Mouse (Mus musculus) hindbrain, embryonic 11.5 days (tissue): ENCODE measurements around the gene Msrb1. TPM values are rescaled to one million over a fixed set of nuclear protein-coding genes. Genes with fewer than 3 reads are reported as not detected.
A peak's percentile ranks its signal among the peaks of the same experiment; 100 is the strongest.

Experiments
- ATAC-seq: fragments of 200-750 bp; cut with Nextera tagmentation; 2 replicates; pipeline ENCODE4 v1.8.0; 2017; ENCODE audit warnings: mild to moderate bottlenecking, moderate TSS enrichment, moderate library complexity; ENCODE audit not compliant: low FRiP score
- DNase-seq: peaks from one replicate; pipeline ENCODE4 v3.0.0-alpha.2; 2015; ENCODE audit warnings: low spot score
- H3K27ac ChIP-seq: fragments of 300-500 bp; sonication (generic); 2 replicates; pipeline ENCODE4 v1.5.1; 2014; ENCODE audit warnings: mild to moderate bottlenecking, low read depth, low read length
- H3K27me3 ChIP-seq: fragments of 300-500 bp; sonication (generic); 2 replicates; pipeline ENCODE4 v1.6.1; 2014; ENCODE audit warnings: mild to moderate bottlenecking, low read length, moderate library complexity, mixed read lengths; ENCODE audit not compliant: control insufficient read depth, insufficient read depth
- H3K36me3 ChIP-seq: fragments of 300-500 bp; sonication (generic); 2 replicates; pipeline ENCODE4 v1.6.1; 2014; ENCODE audit warnings: mild to moderate bottlenecking, low read length, moderate library complexity, mixed read lengths; ENCODE audit not compliant: control insufficient read depth, insufficient read depth
- H3K4me1 ChIP-seq: fragments of 300-500 bp; sonication (generic); replicated peaks from 2 replicates; pipeline ENCODE4 v1.6.1; 2014; ENCODE audit warnings: low read length, mixed read lengths; ENCODE audit not compliant: control insufficient read depth, insufficient read depth
- H3K4me2 ChIP-seq: fragments of 300-500 bp; sonication (generic); replicated peaks from 2 replicates; pipeline ENCODE4 v1.6.1; 2014; ENCODE audit warnings: mild to moderate bottlenecking, low read depth, low read length
- H3K4me3 ChIP-seq: fragments of 300-500 bp; sonication (generic); 2 replicates; pipeline ENCODE4 v1.5.1; 2014; ENCODE audit warnings: low read depth, low read length
- H3K9ac ChIP-seq: fragments of 300-500 bp; sonication (generic); 2 replicates; pipeline ENCODE4 v1.6.1; 2014; ENCODE audit warnings: low read depth, low read length
- H3K9me3 ChIP-seq: fragments of 300-500 bp; sonication (generic); 2 replicates; pipeline ENCODE4 v1.6.1; 2016; ENCODE audit warnings: low read length; ENCODE audit not compliant: control insufficient read depth
- WGBS: fragments of 180-500 bp; shearing (Covaris S2); extraction: QIAGEN DNeasy Blood & Tissue Kit; methylation state at CpG from one replicate; pipeline ENCODE4 v1.1.7; 2014; 5-methylcytosine and 5-hydroxymethylcytosine counted together
- polyA plus RNA-seq: library from polyadenylated mRNA; unstranded; fragments of >200 nt; fragmentation: Nextera tagmentation; extraction: Ambion mirVana; gene quantifications from 2 replicates; pipeline ENCODE4 v1.2.1, GENCODE M21; 2014

Gene Msrb1
- polyA plus RNA-seq, 1 experiment from 2014 or later: 22.8 TPM

GRCm38 (mm10) chr17:24723122-24723880, 13.1 kb upstream of the Msrb1 start:
- Histone ChIP-seq H3K9me3 (no peaks in the 10 kb centered on the region), H3K27me3 (no peaks in the 10 kb centered on the region; the same call in 1 of the 2 replicates), H3K36me3 (0 out of 2 replicates have a peak, but pooled peaks cover 4% of the 10 kb centered on the region), H3K4me2 (peak overlapping the region; percentile 77), H3K27ac (peak overlapping the region; percentile 17; the same call in 1 of the 2 replicates), H3K4me1 (peaks cover 10% of the 10 kb centered on the region), H3K4me3 (peak overlapping the region; percentile 85), H3K9ac (peak overlapping the region; percentile 84)
- ATAC-seq (no peak), DNase-seq (no peak)
- WGBS: 4% methylated on average over 12 of the region's 12 CpGs

GRCm38 (mm10) chr17:24723881-24724180, 12.6 kb upstream of the Msrb1 start:
- under 1% methylated on average over 15 of the region's 15 CpGs for WGBS
- no peak for ATAC-seq
- H3K4me3 ChIP-seq: peak overlapping the region; percentile 85
- peak overlapping the region; percentile 37 for H3K27ac ChIP-seq
- DNase-seq: no peak
- H3K4me2 ChIP-seq: peak overlapping the region; percentile 77
- 0 out of 2 replicates have a peak, but pooled peaks cover 4% of the 10 kb centered on the region for H3K36me3 ChIP-seq
- no peaks in the 10 kb centered on the region; the same call in 1 of the 2 replicates for H3K27me3 ChIP-seq
- peak overlapping the region; percentile 84 for H3K9ac ChIP-seq
- no peaks in the 10 kb centered on the region for H3K9me3 ChIP-seq
- peaks cover 10% of the 10 kb centered on the region for H3K4me1 ChIP-seq

GRCm38 (mm10) chr17:24724184-24724583, 12.3 kb upstream of the Msrb1 start, which contains the start of gene Ndufb10:
Ndufb10 (minus strand) TSS chr17:24724478.
- Histone ChIP-seq H3K4me2 (peak within 1 kb of the TSS; percentile 77), H3K4me3 (peak within 1 kb of the TSS; percentile 85), H3K27ac (peak within 1 kb of the TSS; percentile 37), H3K9ac (peak within 1 kb of the TSS; percentile 84), H3K4me1 (peaks cover 10% of the 10 kb centered on the region), H3K9me3 (no peaks in the 10 kb centered on the region), H3K27me3 (no peaks in the 10 kb centered on the region; the same call in 1 of the 2 replicates), H3K36me3 (0 out of 2 replicates have a peak, but pooled peaks cover 4% of the 10 kb centered on the region)
- ATAC-seq (peak; percentile 76), DNase-seq (peak; percentile 100)
- WGBS: 0% methylated on average over 30 of the region's 30 CpGs

DNA sequence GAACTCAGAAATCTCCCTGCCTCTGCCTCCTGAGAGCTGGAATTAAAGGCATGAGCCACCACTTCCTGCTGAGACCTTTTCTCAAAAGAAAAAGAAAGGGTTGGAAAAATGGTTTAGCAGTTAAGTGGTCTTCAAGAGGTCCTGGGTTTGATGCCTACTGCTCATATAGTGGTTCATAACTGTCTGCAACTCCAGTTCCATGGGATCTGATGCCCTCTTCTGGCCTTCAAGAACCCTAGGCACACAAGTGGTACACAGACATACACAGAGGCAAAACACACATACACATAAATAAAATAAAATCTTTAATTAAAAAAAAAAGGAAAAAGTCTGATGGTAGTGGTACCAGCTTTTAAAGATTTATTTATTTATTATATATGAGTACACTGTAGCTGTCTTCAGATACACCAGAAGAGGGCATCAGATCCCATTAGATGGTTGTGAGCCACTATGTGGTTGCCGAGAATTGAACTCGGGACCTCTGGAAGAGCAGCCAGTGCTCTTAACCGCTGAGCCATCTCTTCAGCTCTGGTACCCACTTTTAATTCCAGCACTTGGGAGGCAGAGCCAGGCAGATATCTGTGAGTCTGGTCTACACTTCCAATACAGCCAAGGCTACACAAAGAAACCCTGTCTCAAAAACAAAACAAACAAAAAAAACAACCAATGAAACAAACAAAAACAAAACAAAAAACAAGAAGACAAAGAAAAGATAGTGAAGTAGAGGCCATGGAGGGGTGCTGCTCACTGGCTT, 10.6 kb upstream of the Msrb1 start:
- Histone ChIP-seq H3K9ac (no peak overlapping the region), H3K4me2 (no peak overlapping the region), H3K9me3 (no peaks in the 10 kb centered on the region), H3K27me3 (no peaks in the 10 kb centered on the region; the same call in 1 of the 2 replicates), H3K36me3 (0 out of 2 replicates have a peak, but pooled peaks cover 4% of the 10 kb centered on the region), H3K4me3 (no peak overlapping the region), H3K4me1 (peaks cover 10% of the 10 kb centered on the region), H3K27ac (no peak overlapping the region)
- DNase-seq (no peak), ATAC-seq (no peak)
- WGBS: 71% methylated on average over 3 of the region's 3 CpGs

- no peak for DNase-seq
- H3K9ac ChIP-seq: no peak within 1 kb of the TSS
- H3K4me3 ChIP-seq: no peak within 1 kb of the TSS
- H3K4me1 ChIP-seq: peaks cover 5% of the 10 kb centered on the region
- H3K27me3 ChIP-seq: no peaks in the 10 kb centered on the region; the same call in 1 of the 2 replicates
- H3K36me3 ChIP-seq: no peaks in the 10 kb centered on the region
- no peak within 1 kb of the TSS for H3K4me2 ChIP-seq
- WGBS: 73% methylated on average over 2 of the region's 2 CpGs
- H3K9me3 ChIP-seq: no peaks in the 10 kb centered on the region
- no peak within 1 kb of the TSS for H3K27ac ChIP-seq
- no peak for ATAC-seq
Measured at GRCm38 (mm10) chr17:24727618-24728017, 8.8 kb upstream of the Msrb1 start, which contains the start of gene Rpl3l. Rpl3l (plus strand) TSS chr17:24727820.

DNA sequence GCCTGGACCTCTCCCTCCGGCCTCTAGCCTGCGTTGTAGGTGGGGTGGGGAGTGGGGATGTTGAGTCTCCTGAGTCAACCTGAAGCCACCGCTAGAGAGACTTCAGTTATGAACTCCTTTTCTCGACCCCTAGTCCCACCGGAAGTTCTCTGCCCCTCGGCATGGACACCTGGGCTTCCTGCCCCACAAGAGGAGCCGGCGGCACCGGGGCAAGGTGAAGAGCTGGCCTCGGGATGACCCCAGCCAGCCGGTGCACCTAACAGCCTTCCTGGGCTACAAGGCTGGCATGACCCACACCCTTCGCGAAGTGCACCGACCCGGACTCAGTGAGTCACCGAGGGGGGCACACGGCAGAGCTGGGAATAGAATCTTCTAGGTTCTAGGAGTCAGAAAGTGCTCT, 8.3 kb upstream of the Msrb1 start:
- no peaks in the 10 kb centered on the region; the same call in 1 of the 2 replicates for H3K27me3 ChIP-seq
- 78% methylated on average over 17 of the region's 17 CpGs for WGBS
- no peak overlapping the region for H3K4me2 ChIP-seq
- no peak overlapping the region for H3K4me3 ChIP-seq
- ATAC-seq (no peak), DNase-seq (no peak)
- no peaks in the 10 kb centered on the region for H3K9me3 ChIP-seq
- H3K4me1 ChIP-seq: peaks cover 4% of the 10 kb centered on the region; the same call in 1 of the 2 replicates
- H3K9ac ChIP-seq: no peak overlapping the region
- H3K36me3 ChIP-seq: no peaks in the 10 kb centered on the region
- H3K27ac ChIP-seq: no peak overlapping the region

- no peak for ATAC-seq
- Histone ChIP-seq H3K36me3 (no peaks in the 10 kb centered on the region), H3K9me3 (no peaks in the 10 kb centered on the region), H3K4me1 (no peaks in the 10 kb centered on the region), H3K4me2 (no peak overlapping the region), H3K27me3 (no peaks in the 10 kb centered on the region; the same call in 1 of the 2 replicates), H3K4me3 (no peak overlapping the region), H3K27ac (no peak overlapping the region), H3K9ac (no peak overlapping the region)
- 88% methylated on average over 6 of the region's 6 CpGs for WGBS
- DNase-seq: no peak
Measured at GRCm38 (mm10) chr17:24729067-24729466, 7.4 kb upstream of the Msrb1 start.

DNA sequence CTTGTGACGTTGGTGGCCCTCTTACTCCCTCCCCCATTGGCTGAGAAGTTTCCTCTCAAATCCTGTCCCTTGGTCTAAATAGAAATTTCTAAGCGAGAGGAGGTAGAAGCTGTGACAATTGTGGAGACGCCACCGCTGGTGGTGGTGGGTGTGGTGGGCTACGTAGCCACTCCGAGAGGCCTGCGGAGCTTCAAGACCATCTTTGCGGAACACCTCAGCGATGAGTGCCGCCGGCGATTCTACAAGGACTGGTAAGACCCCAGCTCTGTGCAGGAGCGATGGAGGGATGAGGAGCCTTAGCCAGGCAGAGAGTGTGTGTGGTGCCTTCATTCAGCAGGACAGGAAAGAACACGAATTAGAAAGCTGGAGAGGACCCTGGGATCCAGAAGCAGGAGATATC, 5.7 kb upstream of the Msrb1 start:
- H3K9ac ChIP-seq: no peak overlapping the region
- no peak overlapping the region for H3K4me3 ChIP-seq
- no peak for ATAC-seq
- DNase-seq: no peak
- H3K27me3 ChIP-seq: no peaks in the 10 kb centered on the region; the same call in 1 of the 2 replicates
- H3K27ac ChIP-seq: no peak overlapping the region
- WGBS: 82% methylated on average over 14 of the region's 14 CpGs
- no peaks in the 10 kb centered on the region for H3K9me3 ChIP-seq
- no peaks in the 10 kb centered on the region for H3K36me3 ChIP-seq
- no peaks in the 10 kb centered on the region for H3K4me1 ChIP-seq
- H3K4me2 ChIP-seq: no peak overlapping the region
